Mouse (Mus musculus) testis, adult 2 months (tissue): ENCODE measurements around the gene Slc25a42. TPM values are rescaled to one million over a fixed set of nuclear protein-coding genes. Genes with fewer than 3 reads are reported as not detected.

Experiments
- H3K27ac ChIP-seq: fragments of 200-500 bp; 2 replicates; pipeline ENCODE4 v1.5.1; 2012; ENCODE audit warnings: low read depth, low read length; ENCODE audit not compliant: control insufficient read depth, insufficient read depth
- H3K27me3 ChIP-seq: fragments of 200-500 bp; 2 replicates; pipeline ENCODE4 v1.6.1; 2012; ENCODE audit warnings: mild to moderate bottlenecking, low read length, moderate library complexity; ENCODE audit not compliant: control insufficient read depth, insufficient read depth
- H3K36me3 ChIP-seq: fragments of 200-500 bp; 2 replicates; pipeline ENCODE4 v1.6.1; 2012; ENCODE audit warnings: mild to moderate bottlenecking, low read length; ENCODE audit not compliant: control insufficient read depth, insufficient read depth
- H3K4me1 ChIP-seq: fragments of 200-500 bp; 2 replicates; pipeline ENCODE4 v1.6.1; 2012; ENCODE audit warnings: low read length; ENCODE audit not compliant: control insufficient read depth, insufficient read depth
- H3K4me3 ChIP-seq: fragments of 200-500 bp; 2 replicates; pipeline ENCODE4 v1.5.1; 2012; ENCODE audit warnings: low read depth, mild to moderate bottlenecking, low read length, moderate library complexity, mixed read lengths; ENCODE audit not compliant: control insufficient read depth
- CTCF ChIP-seq: fragments of 200-500 bp; IDR thresholded peaks from 2 replicates; pipeline ENCODE4 v1.5.1; 2012; ENCODE audit warnings: low read depth, mild to moderate bottlenecking, inconsistent platforms, low read length, moderate library complexity; ENCODE audit not compliant: control insufficient read depth, insufficient read depth, insufficient replicate concordance
- POLR2A ChIP-seq: fragments of 200-500 bp; IDR thresholded peaks from 2 replicates; pipeline ENCODE4 v1.6.1; 2012; ENCODE audit warnings: low read depth, mild to moderate bottlenecking, inconsistent platforms, low read length, moderate library complexity; ENCODE audit not compliant: control insufficient read depth
- polyA plus RNA-seq: library from polyadenylated mRNA; depleted of rRNA; stranded (reverse); fragments of >200 nt; gene quantifications from 2 replicates; pipeline ENCODE4 v1.2.3, GENCODE M21; 2012

Slc25a42 gene
- polyA plus RNA-seq, 1 experiment: 11.8 TPM

- Histone ChIP-seq H3K27me3 (no peaks in the 10 kb centered on the region), H3K4me1 (peaks cover 5% of the 10 kb centered on the region), H3K27ac (no peak overlapping the region), H3K36me3 (no peaks in the 10 kb centered on the region), H3K4me3 (peak overlapping the region; percentile 69)
- TF ChIP-seq POLR2A: no peak
- no peak for TF ChIP-seq CTCF
Measured at GRCm38 (mm10) chr8:70158069-70158853, 53.8 kb downstream of the Slc25a42 start.

GRCm38 (mm10) chr8:70157240-70157800 lies 54.8 kb downstream of the Slc25a42 start:
- Histone ChIP-seq H3K4me1 (peaks cover 12% of the 10 kb centered on the region), H3K36me3 (no peaks in the 10 kb centered on the region), H3K27ac (no peak overlapping the region), H3K27me3 (no peaks in the 10 kb centered on the region), H3K4me3 (no peak overlapping the region)
- no peak for TF ChIP-seq POLR2A
- TF ChIP-seq CTCF: no peak

GRCm38 (mm10) chr8:70152537-70153257 lies 59.4 kb downstream of the Slc25a42 start:
- Histone ChIP-seq H3K4me1 (peaks cover 8% of the 10 kb centered on the region), H3K27ac (no peak overlapping the region), H3K36me3 (no peaks in the 10 kb centered on the region), H3K4me3 (peak overlapping the region; percentile 9; the same call in 1 of the 2 replicates), H3K27me3 (no peaks in the 10 kb centered on the region)
- TF ChIP-seq POLR2A: no peak
- TF ChIP-seq CTCF: no peak

- H3K36me3 ChIP-seq: no peaks in the 10 kb centered on the region
- no peak overlapping the region for H3K27ac ChIP-seq
- H3K27me3 ChIP-seq: no peaks in the 10 kb centered on the region
- no peak overlapping the region for H3K4me3 ChIP-seq
- H3K4me1 ChIP-seq: peaks cover 8% of the 10 kb centered on the region
- no peak for TF ChIP-seq CTCF
- no peak for TF ChIP-seq POLR2A
Measured at GRCm38 (mm10) chr8:70150158-70150557, 61.9 kb downstream of the Slc25a42 start.

- TF ChIP-seq CTCF: no peak
- TF ChIP-seq POLR2A: no peak
- Histone ChIP-seq H3K36me3 (no peaks in the 10 kb centered on the region), H3K27me3 (no peaks in the 10 kb centered on the region), H3K27ac (no peak overlapping the region), H3K4me3 (no peak overlapping the region), H3K4me1 (peaks cover 5% of the 10 kb centered on the region)
Measured at GRCm38 (mm10) chr8:70147678-70148607, 64.2 kb downstream of the Slc25a42 start.

- H3K27me3 ChIP-seq: no peaks in the 10 kb centered on the region
- TF ChIP-seq CTCF (no peak), POLR2A (no peak)
- peaks cover 4% of the 10 kb centered on the region for H3K4me1 ChIP-seq
- peak overlapping the region; percentile 75 for H3K27ac ChIP-seq
- H3K36me3 ChIP-seq: no peaks in the 10 kb centered on the region
- peak overlapping the region; percentile 98 for H3K4me3 ChIP-seq
Measured at GRCm38 (mm10) chr8:70139981-70140380, 72.1 kb downstream of the Slc25a42 start.
